Mouse (Mus musculus): ENCODE results near the gene Csad. TPM values are rescaled to one million over a fixed set of nuclear protein-coding genes. Genes with fewer than 3 reads are reported as not detected.
A peak's percentile ranks its signal among the peaks of the same experiment; 100 is the strongest.
"Not testable (repeated sequence)": the region's sequence is repeated elsewhere in the genome, so short reads cannot be mapped to it uniquely, and the experiment has no call there.

Csad gene
- polyA plus RNA-seq, 1 experiment, result 77.6 TPM

DNA sequence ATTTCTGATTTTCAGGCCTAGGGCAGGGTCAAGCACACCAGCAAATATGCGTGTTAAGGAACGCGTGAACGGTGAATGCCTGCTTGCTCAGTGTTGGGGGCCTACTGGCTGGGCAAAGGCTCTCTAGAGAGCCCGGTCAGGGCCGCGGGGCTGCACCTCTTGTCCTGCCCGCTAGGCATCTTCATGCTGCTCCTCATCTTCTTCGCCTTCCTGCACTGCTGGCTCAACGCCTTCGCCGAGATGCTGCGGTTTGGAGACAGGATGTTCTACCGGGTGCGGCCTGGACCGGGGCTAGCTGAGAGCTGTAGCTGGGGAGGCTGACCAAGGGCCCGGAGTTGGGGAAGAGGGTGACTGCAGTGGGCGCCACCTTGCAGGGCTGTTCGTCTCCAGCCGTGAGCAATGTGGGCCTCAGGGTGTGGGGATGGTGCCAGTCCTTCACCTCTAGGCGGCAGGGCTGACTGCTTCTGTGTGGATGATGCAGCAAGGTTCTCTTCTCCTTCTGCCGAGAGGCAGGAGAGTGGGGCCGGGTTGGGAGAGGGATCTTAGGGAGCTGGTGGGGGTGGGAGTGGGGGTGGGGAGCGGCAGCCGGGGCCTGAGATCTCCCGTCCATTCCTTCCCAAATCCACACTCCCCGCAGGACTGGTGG lies 44.0 kb downstream of the Csad start:
- peaks cover 15% of the 10 kb centered on the region for H3K4me1 ChIP-seq (replicated peaks; ENCODE audit: control insufficient read depth, insufficient read depth, low read length)
- peak; percentile 9 for DNase-seq
- H3K36me3 ChIP-seq (ENCODE audit: control insufficient read depth, insufficient read depth, low read length), result no peaks in the 10 kb centered on the region
- WGBS, result 75% methylated on average over 27 of the region's 27 CpGs
- TF ChIP-seq POLR2A (IDR thresholded peaks at IDR 0.05; ENCODE audit: control insufficient read depth, extremely low read depth, insufficient read depth, low read length, poor library complexity) (no peak), CTCF (IDR thresholded peaks at IDR 0.05; ENCODE audit: borderline replicate concordance, control insufficient read depth, extremely low read depth, insufficient read depth, low read length, poor library complexity) (no peak)
- H3K27me3 ChIP-seq (ENCODE audit: control insufficient read depth, insufficient read depth, low read length), result no peaks in the 10 kb centered on the region
- H3K27ac ChIP-seq (ENCODE audit: control insufficient read depth, insufficient read depth, low read length), result no peak overlapping the region
- H3K4me3 ChIP-seq (ENCODE audit: control insufficient read depth, insufficient read depth, low read length), result no peak overlapping the region

- no peak for DNase-seq
These were observed 47.7 kb downstream of the Csad start for GRCm38 (mm10) chr15:102156836-102157235.

GRCm38 (mm10) chr15:102155006-102155405 lies 49.5 kb downstream of the Csad start:
- H3K27ac ChIP-seq (ENCODE audit: control insufficient read depth, insufficient read depth, low read length); H3K27me3 ChIP-seq (ENCODE audit: control insufficient read depth, insufficient read depth, low read length); H3K36me3 ChIP-seq (ENCODE audit: control insufficient read depth, insufficient read depth, low read length); DNase-seq; H3K4me3 ChIP-seq (ENCODE audit: control insufficient read depth, insufficient read depth, low read length): not testable (repeated sequence)
- peaks cover 11% of the 10 kb centered on the region for H3K4me1 ChIP-seq (replicated peaks; ENCODE audit: control insufficient read depth, insufficient read depth, low read length)
- WGBS, result 96% methylated on average over 6 of the region's 6 CpGs

More at GRCm38 (mm10) chr15:102156836-102157235, 47.7 kb downstream of the Csad start:
- TF ChIP-seq POLR2A (IDR thresholded peaks at IDR 0.05; ENCODE audit: control insufficient read depth, extremely low read depth, insufficient read depth, low read length, poor library complexity) (no peak), CTCF (IDR thresholded peaks at IDR 0.05; ENCODE audit: borderline replicate concordance, control insufficient read depth, extremely low read depth, insufficient read depth, low read length, poor library complexity) (no peak)
- H3K27ac ChIP-seq (ENCODE audit: control insufficient read depth, insufficient read depth, low read length), result no peak overlapping the region
- H3K36me3 ChIP-seq (ENCODE audit: control insufficient read depth, insufficient read depth, low read length), result no peaks in the 10 kb centered on the region
- WGBS, result 96% methylated on average over 20 of the region's 20 CpGs
- H3K4me1 ChIP-seq (replicated peaks; ENCODE audit: control insufficient read depth, insufficient read depth, low read length), result 0 out of 2 replicates have a peak, but pooled peaks cover 2% of the 10 kb centered on the region
- H3K27me3 ChIP-seq (ENCODE audit: control insufficient read depth, insufficient read depth, low read length), result no peaks in the 10 kb centered on the region; the same call in 1 of the 2 replicates
- no peak overlapping the region for H3K4me3 ChIP-seq (ENCODE audit: control insufficient read depth, insufficient read depth, low read length)

DNA sequence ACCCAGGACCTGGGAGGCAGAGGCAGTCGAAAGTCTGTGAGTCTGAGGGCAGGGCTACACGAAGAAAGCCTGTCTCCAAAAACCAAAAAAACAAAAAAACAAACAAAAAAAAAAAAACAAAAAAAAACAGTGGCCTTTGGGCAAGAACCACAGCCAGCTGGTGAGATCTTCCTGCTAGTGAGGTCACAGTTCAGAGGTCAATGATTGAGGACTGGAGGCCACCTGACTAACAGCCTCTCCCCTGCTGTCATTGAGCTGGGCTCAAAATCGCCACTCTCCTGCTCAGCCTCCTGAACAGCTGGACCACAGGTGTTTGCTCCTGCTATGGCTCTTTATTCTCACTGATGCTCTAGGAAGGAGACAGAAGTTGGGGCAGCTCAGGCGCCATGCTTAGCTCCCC lies 51.9 kb downstream of the Csad start:
- WGBS, result 69% methylated on average over 4 of the region's 4 CpGs
- TF ChIP-seq POLR2A (IDR thresholded peaks at IDR 0.05; ENCODE audit: control insufficient read depth, extremely low read depth, insufficient read depth, low read length, poor library complexity) (no peak), CTCF (IDR thresholded peaks at IDR 0.05; ENCODE audit: borderline replicate concordance, control insufficient read depth, extremely low read depth, insufficient read depth, low read length, poor library complexity) (no peak)
- Histone ChIP-seq H3K4me3 (ENCODE audit: control insufficient read depth, insufficient read depth, low read length) (no peak overlapping the region), H3K27me3 (ENCODE audit: control insufficient read depth, insufficient read depth, low read length) (no peaks in the 10 kb centered on the region; the same call in 1 of the 2 replicates), H3K4me1 (replicated peaks; ENCODE audit: control insufficient read depth, insufficient read depth, low read length) (peaks cover 16% of the 10 kb centered on the region), H3K36me3 (ENCODE audit: control insufficient read depth, insufficient read depth, low read length) (no peaks in the 10 kb centered on the region), H3K27ac (ENCODE audit: control insufficient read depth, insufficient read depth, low read length) (no peak overlapping the region)
- DNase-seq, result no peak

GRCm38 (mm10) chr15:102150301-102151135 lies 54.0 kb downstream of the Csad start, which contains the start of gene Soat2:
Soat2 (plus strand) TSS chr15:102150526.
- WGBS, result 23% methylated on average over 20 of the region's 20 CpGs
- no peak within 1 kb of the TSS for H3K27ac ChIP-seq (ENCODE audit: control insufficient read depth, insufficient read depth, low read length)
- no peaks in the 10 kb centered on the region; the same call in 1 of the 2 replicates for H3K27me3 ChIP-seq (ENCODE audit: control insufficient read depth, insufficient read depth, low read length)
- H3K4me3 ChIP-seq (ENCODE audit: control insufficient read depth, insufficient read depth, low read length), result no peak within 1 kb of the TSS
- H3K4me1 ChIP-seq (replicated peaks; ENCODE audit: control insufficient read depth, insufficient read depth, low read length), result peaks cover 17% of the 10 kb centered on the region
- peak; percentile 8 for DNase-seq
- H3K36me3 ChIP-seq (ENCODE audit: control insufficient read depth, insufficient read depth, low read length), result no peaks in the 10 kb centered on the region
- TF ChIP-seq POLR2A (IDR thresholded peaks at IDR 0.05; ENCODE audit: control insufficient read depth, extremely low read depth, insufficient read depth, low read length, poor library complexity) (no peak), CTCF (IDR thresholded peaks at IDR 0.05; ENCODE audit: borderline replicate concordance, control insufficient read depth, extremely low read depth, insufficient read depth, low read length, poor library complexity) (no peak)

DNA sequence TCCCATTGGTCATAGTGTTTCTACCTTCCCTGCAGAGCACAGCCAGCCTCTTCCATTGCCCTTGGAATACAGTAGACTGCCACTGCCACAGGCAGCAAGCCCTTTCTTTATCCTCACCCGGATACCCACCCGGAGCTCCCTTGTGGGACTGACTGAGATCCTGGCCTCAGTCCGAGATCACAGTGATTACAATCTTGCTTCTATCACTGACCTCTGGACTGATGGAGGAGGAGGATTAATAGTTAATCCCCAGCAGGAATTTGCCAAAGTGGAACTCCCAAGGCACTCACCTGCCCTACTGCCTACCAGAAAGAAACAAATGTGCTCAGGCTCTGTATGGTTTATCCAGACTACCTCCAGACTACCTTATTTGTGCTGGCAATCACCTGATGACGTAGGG lies 55.0 kb downstream of the Csad start:
- 98% methylated on average over 4 of the region's 4 CpGs for WGBS
- DNase-seq, result no peak
- no peaks in the 10 kb centered on the region for H3K36me3 ChIP-seq (ENCODE audit: control insufficient read depth, insufficient read depth, low read length)
- H3K27ac ChIP-seq (ENCODE audit: control insufficient read depth, insufficient read depth, low read length), result no peak overlapping the region
- no peak overlapping the region for H3K4me3 ChIP-seq (ENCODE audit: control insufficient read depth, insufficient read depth, low read length)
- TF ChIP-seq POLR2A (IDR thresholded peaks at IDR 0.05; ENCODE audit: control insufficient read depth, extremely low read depth, insufficient read depth, low read length, poor library complexity), result no peak
- no peak for TF ChIP-seq CTCF (IDR thresholded peaks at IDR 0.05; ENCODE audit: borderline replicate concordance, control insufficient read depth, extremely low read depth, insufficient read depth, low read length, poor library complexity)
- H3K4me1 ChIP-seq (replicated peaks; ENCODE audit: control insufficient read depth, insufficient read depth, low read length), result peaks cover 17% of the 10 kb centered on the region
- no peaks in the 10 kb centered on the region; the same call in 1 of the 2 replicates for H3K27me3 ChIP-seq (ENCODE audit: control insufficient read depth, insufficient read depth, low read length)

Measured in thymus, adult 2 months (tissue).